Mouse (Mus musculus) spleen, adult 18-20 months (tissue): ENCODE measurements around the gene Smc5.

Source experiments
- DNase-seq, 2 experiments: peaks; one replicate each; pipeline ENCODE4 v3.0.0; 2022; ENCODE audit warnings: mixed read lengths in 2 of 2

Smc5 gene

DNA sequence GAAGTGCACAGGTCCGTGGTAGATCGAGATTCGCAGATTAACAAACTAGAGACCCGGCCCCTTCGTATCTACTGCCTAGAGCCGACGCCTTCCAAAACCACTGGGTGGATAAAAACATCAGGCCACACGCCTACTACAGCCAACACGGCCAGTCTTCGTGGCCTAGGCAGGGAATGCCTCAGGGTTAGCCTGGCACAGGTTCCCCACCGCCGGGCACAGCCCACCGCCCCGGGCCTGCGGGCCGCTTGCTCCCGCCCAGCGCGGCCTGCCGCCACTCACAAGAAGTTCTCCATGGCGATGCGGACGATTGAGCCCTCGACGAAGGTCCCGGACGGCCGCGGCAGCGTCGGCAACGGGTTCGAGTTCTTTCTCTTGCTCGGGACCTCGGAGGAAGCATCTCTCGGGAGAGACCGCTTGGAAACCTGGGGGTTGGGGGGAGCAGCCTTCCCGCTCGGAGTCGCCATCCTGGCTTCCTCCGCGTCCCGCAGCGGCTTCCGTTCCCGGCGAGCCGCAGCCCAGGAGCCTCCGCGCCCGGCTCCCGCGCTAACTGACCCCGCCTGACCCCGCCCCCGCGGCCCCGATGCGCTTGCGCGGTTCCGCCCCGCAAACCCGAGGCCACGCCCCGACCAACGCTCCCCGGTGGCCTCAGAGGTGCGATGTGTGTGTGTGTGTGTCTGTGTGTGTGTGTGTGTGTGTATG lies at the start of gene Smc5:
Gene Smc5 (minus strand): TSS at position 543 of the 699 bp plus-strand sequence.
- DNase-seq: peak; percentile 83 to 97

DNA sequence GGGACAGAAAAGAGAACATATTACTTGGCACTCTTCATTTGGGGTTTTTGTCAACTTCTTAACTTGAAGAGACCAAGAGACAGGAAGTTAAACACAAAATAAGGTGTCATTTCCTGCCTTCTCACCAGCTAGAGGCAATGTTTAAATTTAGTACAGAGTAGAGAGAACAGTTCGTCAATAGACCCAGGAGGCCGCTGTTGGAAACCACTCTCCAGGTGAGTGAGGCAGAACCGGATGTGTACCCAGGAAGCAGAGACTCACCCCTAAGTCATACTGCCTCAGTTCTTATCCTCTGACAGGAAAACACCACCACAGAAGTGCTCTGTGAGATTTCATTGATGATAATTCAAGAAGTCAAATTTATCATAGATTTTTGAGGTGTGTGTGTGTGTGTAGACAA lies 49.4 kb upstream of the Smc5 start:
- DNase-seq: peak; percentile 27 to 51

DNA sequence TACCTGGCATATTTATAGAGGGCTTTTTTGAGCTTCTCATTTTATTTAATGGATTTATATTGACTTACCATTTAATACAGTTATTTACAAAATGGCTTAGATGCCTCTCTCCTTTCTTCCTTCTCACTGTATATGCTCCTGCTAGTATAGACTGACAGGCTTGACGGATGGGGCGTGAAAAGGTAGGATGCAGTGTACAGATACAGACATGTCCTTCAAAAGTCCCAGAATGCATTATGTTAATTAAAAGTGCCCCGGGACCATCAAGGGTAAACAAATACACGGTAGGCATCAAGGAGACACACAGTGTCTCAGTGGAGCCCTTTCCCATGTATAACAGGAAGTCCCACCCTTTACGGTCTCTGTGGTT lies 44.3 kb upstream of the Smc5 start:
- DNase-seq: no peak

DNA sequence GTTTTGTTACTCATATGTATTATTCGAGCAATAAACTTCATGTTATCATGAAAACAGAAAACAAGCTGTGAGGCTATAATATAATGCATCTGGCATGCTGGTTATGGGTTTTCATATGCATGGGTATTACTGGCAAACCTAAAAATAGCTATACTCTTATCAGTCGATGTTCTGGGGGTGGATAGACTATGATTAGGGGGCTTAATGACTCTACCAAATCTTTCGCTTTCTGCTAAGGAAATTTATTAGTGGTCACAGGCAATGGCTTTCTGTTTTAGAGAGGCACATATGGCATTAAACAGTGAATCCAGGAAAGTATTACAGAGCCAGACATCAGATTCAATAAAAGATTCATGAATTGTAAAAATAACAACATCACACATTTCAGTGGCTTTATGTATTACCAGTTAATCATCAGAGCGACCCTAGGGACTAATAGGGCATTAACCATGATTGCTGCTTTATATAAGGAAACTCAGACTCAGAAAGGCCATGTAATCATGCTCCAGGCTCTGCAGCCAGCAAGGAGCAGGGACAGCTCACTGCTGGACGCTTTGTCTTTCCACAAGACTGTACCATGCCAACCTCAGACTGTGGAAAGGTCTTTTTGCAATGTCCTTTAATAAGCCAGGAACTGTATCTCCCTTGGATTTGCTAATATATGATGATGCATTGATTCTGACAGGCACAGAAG lies 43.7 kb upstream of the Smc5 start:
- no peak for DNase-seq

DNA sequence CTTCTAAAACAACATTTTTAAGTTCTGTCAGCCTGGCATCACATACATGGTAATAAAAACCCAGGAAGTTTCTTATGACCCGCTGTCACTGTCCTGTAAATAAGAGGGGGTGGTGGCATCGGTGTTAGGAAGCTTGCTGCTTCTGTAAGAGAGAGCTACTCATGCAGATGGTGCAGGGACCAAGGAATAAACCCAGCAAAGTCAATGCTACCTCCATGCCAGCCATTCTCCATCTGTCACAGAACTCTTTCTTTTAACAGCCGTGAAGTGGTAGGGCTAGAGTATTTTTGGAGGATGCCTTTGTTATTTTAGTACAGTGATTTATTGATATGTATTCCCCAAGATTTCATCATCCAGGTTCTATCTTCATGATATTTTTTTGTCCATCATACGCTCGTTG lies 43.2 kb upstream of the Smc5 start:
- DNase-seq: no peak

DNA sequence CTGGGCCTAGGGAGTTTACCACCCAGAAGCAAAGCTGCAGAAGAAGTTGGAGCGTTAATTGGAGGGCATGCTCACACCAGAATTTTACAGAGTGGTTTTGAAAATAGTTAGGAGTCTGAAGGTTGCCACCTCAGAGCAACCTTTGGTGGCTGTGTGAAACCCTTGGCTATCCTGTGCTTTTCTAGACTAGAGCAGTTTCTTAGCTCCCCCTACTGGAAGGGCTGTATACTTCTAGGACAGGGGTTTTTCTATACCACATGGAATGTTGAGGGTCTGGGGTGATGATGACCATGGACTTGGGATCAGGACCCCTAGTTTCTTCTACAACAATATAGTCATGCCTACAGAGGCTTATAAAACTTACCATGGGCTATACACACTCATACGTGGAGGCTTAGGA lies 36.3 kb upstream of the Smc5 start:
- DNase-seq: no peak

DNA sequence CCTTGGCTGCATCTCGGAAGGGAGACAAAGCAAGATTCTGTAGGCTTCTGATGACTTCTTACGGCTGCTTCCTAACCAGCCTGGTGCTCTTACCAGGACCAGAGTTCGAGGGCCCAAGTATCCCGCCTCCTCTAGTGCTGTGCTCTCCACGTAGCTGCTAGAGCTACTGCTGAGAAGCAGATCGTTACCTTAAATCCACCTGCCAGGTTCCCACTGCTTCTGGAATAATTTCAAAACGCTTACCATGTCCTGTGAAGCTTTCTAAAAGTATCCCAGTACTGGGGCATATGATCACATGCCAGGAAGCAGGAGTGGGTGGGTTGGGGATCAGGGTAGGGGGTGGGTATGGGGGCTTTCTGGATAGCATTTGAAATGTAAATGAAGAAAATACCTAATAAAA lies 33.0 kb upstream of the Smc5 start:
- no peak for DNase-seq

DNA sequence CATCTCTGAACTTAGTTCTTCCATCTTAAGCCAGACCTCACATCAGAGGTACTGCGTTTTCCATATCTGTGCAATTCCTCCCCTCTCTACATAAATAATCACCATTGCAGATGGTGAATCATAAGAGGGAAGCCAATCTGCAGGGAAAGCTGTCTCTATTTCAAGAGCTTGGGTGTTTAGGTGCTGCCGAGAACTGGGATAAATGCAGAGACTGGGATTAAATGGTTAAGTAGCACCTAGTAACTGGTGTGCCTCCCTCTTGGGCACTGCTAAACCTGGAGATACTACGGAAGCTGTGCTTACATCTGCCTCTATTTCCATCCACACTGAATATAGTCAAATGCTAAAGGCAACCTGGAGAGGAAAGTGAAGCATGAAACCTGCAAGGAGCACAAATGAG lies 26.3 kb upstream of the Smc5 start:
- no peak for DNase-seq

DNA sequence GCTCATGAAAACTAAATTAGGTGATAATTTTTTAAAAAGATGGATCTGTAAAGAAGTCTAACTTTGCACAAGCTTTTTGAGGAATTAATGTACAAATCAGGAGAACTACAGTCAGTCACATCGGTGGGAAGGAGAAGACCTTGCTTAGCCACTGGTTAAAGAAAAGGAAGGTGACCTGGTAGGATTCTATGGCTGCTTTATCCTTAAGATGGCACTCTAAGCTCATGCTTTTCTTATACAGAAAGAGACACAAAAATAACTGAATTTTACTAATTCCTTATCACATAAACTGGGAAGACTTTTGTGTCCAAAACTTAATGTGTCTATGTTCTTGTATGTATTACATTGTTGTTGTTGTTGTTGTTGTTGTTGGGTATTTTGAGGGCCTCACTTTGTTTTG lies 25.2 kb upstream of the Smc5 start:
- DNase-seq: no peak

DNA sequence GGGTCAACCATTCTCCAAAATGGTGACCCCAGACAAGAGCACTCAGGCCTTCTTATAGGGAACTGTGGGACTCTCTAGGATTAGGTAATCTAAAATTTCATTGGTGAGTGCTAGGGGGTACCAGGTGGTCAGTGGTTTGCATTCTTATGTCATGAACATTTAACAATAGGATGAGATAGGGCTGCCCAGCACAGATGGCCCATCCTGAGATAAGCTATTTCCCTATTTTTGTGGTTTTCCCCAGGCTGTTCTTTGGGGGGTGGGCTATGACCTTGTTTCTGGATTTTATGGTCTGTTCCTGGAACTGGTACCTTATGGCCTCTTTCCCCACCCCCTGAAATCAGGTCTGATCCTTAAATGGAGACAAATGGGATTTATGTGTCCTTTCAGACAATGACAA lies 23.5 kb upstream of the Smc5 start:
- no peak for DNase-seq

DNA sequence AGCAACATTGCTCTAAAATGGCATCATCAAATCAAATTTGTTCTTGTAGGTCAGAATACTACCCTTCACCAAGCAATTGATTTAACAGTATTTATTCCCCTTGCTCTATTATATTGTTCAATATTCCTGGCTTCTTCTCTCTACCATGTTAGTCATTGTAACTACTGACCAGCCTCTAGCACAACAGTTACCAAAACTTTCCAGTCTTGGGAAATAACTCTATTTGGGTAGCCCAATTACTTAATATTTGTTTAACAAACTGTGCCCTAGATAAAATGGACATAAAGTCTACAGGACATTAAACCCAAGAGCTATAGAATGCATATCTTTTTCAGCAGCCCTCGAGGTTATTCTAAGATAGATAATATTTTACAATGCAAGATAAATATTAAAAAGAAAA lies 15.6 kb upstream of the Smc5 start:
- DNase-seq: no peak

DNA sequence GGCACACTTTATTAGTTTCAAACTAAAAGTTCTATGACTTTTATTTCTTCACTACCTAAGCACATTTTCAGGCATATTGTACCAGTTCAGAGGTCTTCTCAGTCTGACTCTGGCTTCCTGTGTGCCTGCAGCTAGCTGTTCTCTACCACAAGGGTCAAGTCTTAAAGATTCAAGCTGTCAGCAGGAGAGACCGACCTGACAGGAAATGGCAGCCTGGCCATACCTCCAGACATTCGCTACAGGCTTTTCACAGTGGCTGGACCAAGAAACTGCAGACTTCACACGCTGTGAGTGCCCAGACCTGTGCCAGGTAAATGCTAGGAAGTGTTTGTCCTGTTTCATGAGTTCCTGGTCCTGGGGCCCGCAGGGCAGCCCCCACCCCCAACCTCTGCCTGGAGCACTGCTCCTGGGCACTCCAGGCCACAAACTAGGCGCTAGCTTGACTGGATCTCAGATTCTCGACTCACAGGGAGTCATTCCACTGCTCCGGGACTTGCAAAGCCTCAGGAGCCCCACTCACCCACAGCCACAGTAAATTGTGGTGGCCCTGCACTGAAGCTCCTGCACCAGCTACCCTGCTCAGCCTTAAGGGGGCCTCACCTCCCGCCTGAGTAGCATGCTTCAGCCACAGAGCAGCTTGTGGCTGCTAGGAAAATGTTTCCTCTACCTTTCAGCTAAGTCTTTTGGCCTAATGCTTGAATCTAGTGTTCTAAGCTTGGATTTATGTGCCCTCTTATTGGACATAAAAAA lies 8.4 kb upstream of the Smc5 start:
- no peak for DNase-seq

DNA sequence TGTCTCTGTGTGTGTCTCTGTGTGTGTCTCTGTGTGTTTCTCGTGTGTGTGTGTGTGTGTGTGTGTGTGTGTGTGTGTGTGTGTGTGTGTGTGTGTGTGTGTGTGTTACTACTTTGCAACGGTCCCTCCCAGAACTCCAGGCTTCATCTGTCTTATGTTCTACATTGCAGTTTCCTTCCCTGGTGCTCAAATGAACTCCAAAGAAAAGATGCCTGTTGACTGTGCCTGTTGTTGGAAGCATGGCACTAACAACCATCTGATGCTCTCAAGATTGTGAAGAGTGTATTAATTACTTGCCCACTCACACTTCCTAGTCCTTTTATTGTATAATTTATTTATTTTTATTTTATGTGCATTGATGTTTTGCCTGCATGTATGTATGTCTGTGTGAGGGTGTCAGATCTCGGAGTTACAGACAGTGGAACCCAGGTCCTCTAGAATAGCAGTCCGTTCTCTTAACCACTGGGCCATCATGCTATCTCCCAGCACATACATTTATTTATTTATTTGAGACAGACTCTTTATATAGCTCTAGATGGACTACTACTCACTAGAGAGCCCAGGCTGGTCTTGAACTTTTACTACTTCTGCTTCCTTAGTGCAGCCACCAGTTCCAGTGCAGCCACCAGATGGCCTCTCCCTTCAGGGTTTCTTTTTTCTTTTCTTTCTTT lies 492 bp upstream of the Smc5 start:
- no peak for DNase-seq

DNA sequence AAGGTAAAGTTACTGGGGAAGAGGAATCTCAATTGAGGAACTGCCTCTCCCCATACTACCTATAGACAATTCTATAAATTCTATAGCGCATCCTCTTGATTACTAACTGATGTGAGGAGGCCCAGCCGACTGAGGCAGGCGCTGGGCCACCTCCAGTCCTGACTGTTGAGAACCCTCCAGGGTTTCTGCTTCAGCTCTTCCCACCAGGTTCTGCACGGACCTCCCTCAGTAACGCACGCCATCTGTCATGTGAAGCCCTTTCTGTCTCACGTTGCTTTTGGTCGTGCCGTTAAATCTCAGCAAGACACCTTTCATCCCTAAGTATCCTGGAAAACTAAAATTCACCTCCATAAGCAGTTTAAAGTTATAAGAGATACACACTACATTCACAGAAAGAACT lies 16.9 kb downstream of the Smc5 start:
- DNase-seq: no peak

DNA sequence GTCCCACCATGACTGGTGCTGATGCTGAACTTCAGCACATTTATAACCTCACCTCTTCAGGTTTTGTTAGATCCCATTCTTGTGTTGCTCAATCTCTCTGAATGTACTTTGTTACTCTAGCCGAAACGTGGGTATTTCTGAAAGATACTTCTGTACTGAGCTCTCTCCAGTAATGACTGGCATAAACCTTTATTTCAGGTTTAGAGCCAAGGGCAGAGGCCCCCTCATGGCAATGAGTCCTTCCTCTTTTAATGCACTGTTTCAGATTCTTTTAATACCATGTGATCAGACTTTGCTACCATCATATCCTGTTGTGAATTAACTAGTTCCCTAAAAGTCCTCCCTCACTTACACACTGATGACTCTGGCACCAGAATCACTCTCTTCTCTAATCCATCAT lies 27.2 kb downstream of the Smc5 start:
- no peak for DNase-seq

DNA sequence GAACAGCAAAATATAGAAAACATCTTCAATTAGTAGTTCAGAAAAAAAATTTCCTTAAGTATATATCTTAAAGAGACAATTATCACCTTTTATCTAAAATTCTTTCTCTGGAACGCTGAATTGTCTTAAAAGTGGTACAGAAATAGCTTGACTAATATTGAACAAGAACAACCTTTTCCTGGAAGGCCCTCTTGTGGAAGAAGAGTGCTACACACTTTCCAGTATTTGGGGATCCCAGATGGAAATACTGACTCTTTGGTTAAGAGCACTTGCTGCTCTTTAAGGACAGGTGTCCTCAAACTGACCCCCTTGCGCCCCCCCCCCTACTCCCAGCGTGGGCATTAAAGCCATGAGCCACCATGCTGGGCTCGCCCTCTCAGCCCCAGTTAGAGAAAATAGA lies 48.6 kb downstream of the Smc5 start:
- no peak for DNase-seq

DNA sequence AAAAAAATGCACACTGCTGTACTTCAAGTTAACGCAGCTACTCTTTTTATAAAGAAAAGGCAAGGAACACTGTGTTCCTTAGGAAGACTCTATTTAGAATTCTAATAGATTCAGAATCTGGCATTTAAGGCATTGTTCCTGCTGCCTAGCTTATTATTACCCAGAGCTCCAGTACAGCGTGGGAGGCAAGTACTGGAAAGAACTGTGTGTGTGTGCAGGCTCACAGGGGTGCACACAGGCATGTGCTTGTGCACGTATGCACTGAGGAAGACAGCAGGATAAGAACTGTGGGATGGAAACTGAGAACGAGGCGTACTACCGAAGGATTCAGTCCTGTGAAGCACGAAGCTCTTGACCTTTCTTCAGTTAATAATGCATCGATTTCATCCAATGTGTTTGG lies 59.4 kb downstream of the Smc5 start:
- no peak for DNase-seq

DNA sequence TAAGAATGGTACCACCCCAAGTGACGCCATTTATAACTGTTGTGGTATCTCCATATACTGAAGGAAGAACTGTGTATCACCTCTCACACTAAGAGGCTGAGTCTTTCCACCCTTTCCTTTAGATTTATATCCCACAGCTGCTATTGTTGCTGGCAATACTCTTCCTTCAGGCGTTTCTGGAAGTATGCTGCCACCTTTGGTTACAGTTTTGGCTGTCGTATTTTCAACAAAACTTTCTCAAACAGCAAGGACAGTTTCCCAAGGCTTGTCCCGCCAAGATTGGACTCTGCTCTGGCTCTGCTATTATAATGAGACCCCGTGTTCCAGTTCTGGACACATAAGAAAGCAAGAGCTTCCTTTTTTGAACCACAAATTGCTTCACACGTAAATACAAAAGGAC lies 62.4 kb downstream of the Smc5 start:
- DNase-seq: no peak

DNA sequence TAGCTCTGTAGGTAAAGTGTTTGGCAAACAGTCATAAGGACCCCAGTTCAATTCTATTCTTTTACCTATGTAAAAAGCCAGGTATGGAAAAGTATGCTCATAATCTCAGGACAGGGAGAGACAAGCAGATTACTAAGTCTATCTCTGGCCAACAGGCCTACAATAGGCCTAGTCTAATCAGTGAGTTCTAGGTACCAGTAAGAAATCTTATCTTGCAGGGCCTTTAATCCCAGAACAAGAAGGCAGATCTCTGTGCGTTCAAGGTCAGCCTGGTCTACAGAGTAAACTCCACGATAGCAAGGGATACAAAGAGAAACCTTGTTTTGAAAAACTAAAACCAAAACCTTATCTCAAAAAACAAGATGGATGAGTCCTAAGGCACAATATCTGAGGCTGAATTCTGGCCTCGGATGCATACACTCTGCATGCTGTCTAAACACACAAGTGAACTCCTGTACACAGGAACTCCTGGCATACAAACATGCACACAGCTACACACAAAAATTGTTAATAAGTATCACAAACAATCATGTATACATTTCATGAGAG lies 70.1 kb downstream of the Smc5 start:
- DNase-seq: no peak

DNA sequence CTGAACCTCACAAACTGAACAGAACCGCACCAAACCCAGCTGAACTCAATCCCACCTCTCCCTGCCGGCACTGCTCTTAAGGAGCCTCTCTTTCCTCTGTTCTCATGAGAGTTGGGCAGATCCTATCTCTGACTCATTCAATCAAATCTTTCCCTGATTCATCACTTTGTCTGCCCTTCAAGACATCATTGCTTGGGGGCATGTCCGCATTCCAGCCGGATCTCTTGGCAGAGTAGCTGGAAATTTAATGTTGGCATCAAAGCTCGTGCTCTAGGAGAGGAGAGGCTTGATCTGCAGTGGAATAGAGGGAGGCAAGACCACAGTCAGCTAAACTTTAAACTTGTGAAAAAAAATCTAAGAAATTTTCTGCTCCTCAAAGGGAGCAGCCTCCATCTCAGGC lies 71.6 kb downstream of the Smc5 start:
- DNase-seq: no peak

DNA sequence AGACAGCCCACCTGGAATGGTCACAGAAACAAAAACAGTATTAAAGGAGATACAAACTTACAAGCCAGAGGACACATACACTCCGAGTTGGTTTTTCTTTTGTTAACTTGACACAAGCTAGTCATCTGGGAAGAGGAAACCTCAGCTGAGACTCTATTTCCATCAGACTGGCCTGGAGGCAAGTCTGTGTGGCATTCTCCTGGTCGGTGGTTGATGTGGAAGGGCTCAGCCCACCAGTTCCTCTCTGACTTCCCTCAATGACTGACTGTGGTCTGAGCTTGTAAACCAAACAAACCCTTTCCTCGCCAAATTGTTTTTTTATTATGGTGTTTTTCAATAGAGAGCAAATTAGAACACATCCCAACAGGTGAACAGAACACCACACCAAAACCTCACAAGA lies 80.6 kb downstream of the Smc5 start:
- DNase-seq: no peak

DNA sequence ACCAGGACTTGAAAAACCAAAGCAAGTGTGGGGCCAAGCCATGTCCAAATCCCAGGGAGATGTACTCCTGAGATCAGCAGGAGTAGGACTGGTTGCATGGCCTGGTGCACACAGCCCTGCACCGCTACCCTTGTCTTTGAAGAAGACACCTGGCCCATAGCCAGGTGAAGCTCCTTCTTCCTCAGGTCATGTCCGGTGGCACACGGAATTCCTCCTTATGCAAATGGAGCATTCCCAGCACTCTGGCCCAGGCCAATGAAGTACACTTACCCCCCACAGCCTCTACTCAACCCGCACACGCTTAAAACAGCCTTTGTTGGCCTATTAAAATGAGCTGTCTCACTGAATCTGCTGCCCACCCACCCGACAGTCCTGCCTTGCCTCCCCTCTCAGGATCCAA lies 82.2 kb downstream of the Smc5 start:
- no peak for DNase-seq

DNA sequence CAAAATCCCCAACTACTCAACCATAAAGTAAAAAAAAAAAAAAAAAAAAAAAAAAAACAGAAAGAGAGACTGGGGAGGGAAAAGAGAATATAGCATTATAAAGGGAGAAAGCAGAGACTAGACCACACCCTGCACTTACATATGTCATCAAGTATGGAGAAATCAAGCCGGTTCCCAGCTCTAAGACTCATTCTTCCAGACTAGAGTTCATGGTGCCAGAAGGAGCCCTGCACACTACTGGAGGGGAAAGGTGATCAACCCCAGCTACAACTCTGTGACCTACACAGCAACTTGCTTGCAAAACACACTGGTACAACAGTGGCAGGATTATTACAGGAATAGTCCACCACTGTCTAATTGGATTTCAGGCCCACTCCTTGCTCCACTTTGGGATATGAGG lies 84.0 kb downstream of the Smc5 start:
- no peak for DNase-seq
